Mouse (Mus musculus) thymus, postnatal 10 days (tissue): ENCODE measurements around the gene Gm6176.
"Not testable (repeated sequence)": the region's sequence is repeated elsewhere in the genome, so short reads cannot be mapped to it uniquely, and the experiment has no call there.

Experiments used
- DNase-seq, 2 experiments: peaks; one replicate each; pipeline ENCODE4 v3.0.0; 2021; ENCODE audit warnings: low spot score in 2 of 2

The Gm6176 gene

GRCm38 (mm10) chr7:22056205-22056604 is at the start of gene Gm6176:
Gene Gm6176 (minus strand): TSS chr7:22056305.
- DNase-seq: not testable (repeated sequence)

- DNase-seq: not testable (repeated sequence)
These were observed 12.7 kb upstream of the Gm6176 start, which contains the start of gene Vmn1r139 for GRCm38 (mm10) chr7:22068757-22069156. Gene Vmn1r139 (plus strand): TSS chr7:22069057.

DNA sequence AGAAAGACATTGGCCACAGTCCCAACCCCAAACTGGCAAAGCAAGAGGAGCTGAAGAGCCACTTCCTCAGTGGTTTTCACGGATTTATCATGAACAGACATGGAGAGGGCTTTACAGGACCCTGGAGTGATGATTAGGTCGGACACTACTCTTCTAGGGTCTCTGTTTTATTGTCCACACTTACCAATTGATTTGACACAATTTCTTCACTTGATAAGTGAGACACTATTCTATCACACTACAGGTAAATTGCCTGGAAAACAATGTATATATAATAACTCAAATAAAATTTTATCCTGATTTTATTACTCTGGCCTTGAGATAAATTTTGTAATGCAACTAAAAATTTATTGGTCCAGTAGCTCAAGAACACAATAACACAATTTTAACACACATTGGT is 27.3 kb downstream of the Gm6176 start, which contains the start of gene Vmn1r138:
Gene Vmn1r138 (minus strand): TSS at position 101 of the 400 bp plus-strand sequence.
- not testable (repeated sequence) for DNase-seq
